9 mouse cellular contexts compared by ENCODE assay signal in the genomic region with DNA sequence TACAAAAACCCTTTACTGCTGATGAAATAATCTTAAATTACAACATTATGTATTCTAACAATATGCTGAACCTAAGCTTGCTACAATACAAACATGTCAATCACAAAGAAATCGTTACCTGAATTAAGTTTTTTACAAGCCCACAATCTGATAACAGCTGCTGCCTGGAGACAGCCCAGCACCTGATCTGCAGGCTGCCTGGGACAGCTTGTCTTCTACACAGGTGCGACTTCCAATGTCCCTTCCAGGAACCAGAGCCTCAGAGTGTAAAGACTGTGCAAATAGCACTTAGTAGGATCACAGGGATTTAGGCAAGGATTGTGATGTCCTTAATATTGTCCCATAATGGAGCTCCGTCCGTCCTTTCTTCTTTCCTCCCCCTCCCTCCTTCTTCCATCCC.
ATAC-seq and TF ChIP-seq lines count a peak whose summit lies in the region.
"Had no signal": no experiment of that assay in that cellular context is flagged by ENCODE, and none has a peak within 500 bp of the region (broad histone marks: within the 10 kb centered on the region; RNA-seq: fewer than 3 reads in every experiment).

No protein-coding gene starts in this region.

- peak; percentile 59 for ATAC-seq in intestine, embryonic 15.5 days
- no peak for ATAC-seq in intestine, postnatal 0 days
- peak; percentile 53; the same call in 1 of the 2 replicates for ATAC-seq in intestine, embryonic 16.5 days
- ATAC-seq in neural tube, embryonic 15.5 days (ENCODE audit: low FRiP score) = no peak
- ATAC-seq: activated CD4-positive, CD25-positive, alpha-beta regulatory T cell, adult 4 months; CD4-positive, CD25-positive, alpha-beta regulatory T cell, adult 4 months; Patski had no signal

- 69% methylated on average over 4 of the region's 4 CpGs for WGBS in intestine, embryonic 15.5 days
- 55% methylated on average over 4 of the region's 4 CpGs for WGBS in intestine, postnatal 0 days
- WGBS in intestine, embryonic 16.5 days = 70% methylated on average over 4 of the region's 4 CpGs
- 83% methylated on average over 4 of the region's 4 CpGs for WGBS in neural tube, embryonic 15.5 days

- no peak overlapping the region for H3K27ac ChIP-seq in intestine, embryonic 15.5 days
- H3K27ac ChIP-seq in intestine, postnatal 0 days (ENCODE audit: low read depth, low read length) = no peak overlapping the region
- H3K27ac ChIP-seq in intestine, embryonic 16.5 days (ENCODE audit: low read length) = no peak overlapping the region
- no peak overlapping the region for H3K27ac ChIP-seq in neural tube, embryonic 15.5 days (replicated peaks)

- H3K9me3 ChIP-seq in intestine, embryonic 15.5 days = no peaks in the 10 kb centered on the region
- H3K9me3 ChIP-seq in intestine, postnatal 0 days (ENCODE audit: control insufficient read depth) = no peaks in the 10 kb centered on the region
- no peaks in the 10 kb centered on the region for H3K9me3 ChIP-seq in intestine, embryonic 16.5 days (ENCODE audit: control insufficient read depth, low read length)
- H3K9me3 ChIP-seq in neural tube, embryonic 15.5 days (replicated peaks) = no peaks in the 10 kb centered on the region

- no peak overlapping the region for H3K4me2 ChIP-seq in intestine, embryonic 15.5 days (replicated peaks)
- H3K4me2 ChIP-seq in intestine, postnatal 0 days (replicated peaks; ENCODE audit: low read depth) = no peak overlapping the region
- H3K4me2 ChIP-seq in intestine, embryonic 16.5 days (ENCODE audit: low read depth, low read length) = no peak overlapping the region
- no peak overlapping the region for H3K4me2 ChIP-seq in neural tube, embryonic 15.5 days

- no peaks in the 10 kb centered on the region for H3K4me1 ChIP-seq in intestine, embryonic 15.5 days (replicated peaks)
- no peaks in the 10 kb centered on the region for H3K4me1 ChIP-seq in intestine, postnatal 0 days (replicated peaks; ENCODE audit: control insufficient read depth, insufficient read depth, low read length)
- H3K4me1 ChIP-seq in intestine, embryonic 16.5 days (ENCODE audit: control insufficient read depth, insufficient read depth, low read length) = no peaks in the 10 kb centered on the region
- peaks cover 18% of the 10 kb centered on the region for H3K4me1 ChIP-seq in neural tube, embryonic 15.5 days

- H3K9ac ChIP-seq in intestine, embryonic 15.5 days = no peak overlapping the region
- no peak overlapping the region for H3K9ac ChIP-seq in intestine, postnatal 0 days (ENCODE audit: low read depth, low read length)
- H3K9ac ChIP-seq in intestine, embryonic 16.5 days (ENCODE audit: low read depth, low read length) = no peak overlapping the region
- no peak overlapping the region for H3K9ac ChIP-seq in neural tube, embryonic 15.5 days (replicated peaks)

- H3K4me3 ChIP-seq in intestine, embryonic 15.5 days (replicated peaks) = no peak overlapping the region
- H3K4me3 ChIP-seq in intestine, postnatal 0 days (ENCODE audit: low read depth, low read length) = no peak overlapping the region
- no peak overlapping the region for H3K4me3 ChIP-seq in intestine, embryonic 16.5 days (ENCODE audit: low read length)
- no peak overlapping the region for H3K4me3 ChIP-seq in neural tube, embryonic 15.5 days (replicated peaks)

- no peaks in the 10 kb centered on the region for H3K36me3 ChIP-seq in intestine, embryonic 15.5 days
- no peaks in the 10 kb centered on the region for H3K36me3 ChIP-seq in intestine, postnatal 0 days (ENCODE audit: control insufficient read depth, insufficient read depth)
- H3K36me3 ChIP-seq in intestine, embryonic 16.5 days (ENCODE audit: control insufficient read depth, insufficient read depth, low read length) = no peaks in the 10 kb centered on the region
- no peaks in the 10 kb centered on the region for H3K36me3 ChIP-seq in neural tube, embryonic 15.5 days
- H3K36me3 ChIP-seq: G1E had no signal

- TF ChIP-seq CTCF in intestine, postnatal 0 days (IDR thresholded peaks at IDR 0.05; ENCODE audit: low read depth) = no peak

- H3K27me3 ChIP-seq in intestine, embryonic 15.5 days (replicated peaks) = no peaks in the 10 kb centered on the region
- H3K27me3 ChIP-seq in intestine, postnatal 0 days (replicated peaks; ENCODE audit: control insufficient read depth, insufficient read depth, low read length) = no peaks in the 10 kb centered on the region
- no peaks in the 10 kb centered on the region for H3K27me3 ChIP-seq in intestine, embryonic 16.5 days (replicated peaks; ENCODE audit: control insufficient read depth, insufficient read depth, low read length)
- no peaks in the 10 kb centered on the region for H3K27me3 ChIP-seq in neural tube, embryonic 15.5 days (replicated peaks)
- H3K27me3 ChIP-seq: CH12.LX, Patski had no signal

Comparison
In these comparisons a context has a peak if more than half of its experiments do, and no peak if none do; other contexts are left out.
1. ATAC-seq: peak in intestine, embryonic 15.5 days (single experiment) and intestine, embryonic 16.5 days (single experiment); none in intestine, postnatal 0 days (single experiment) and neural tube, embryonic 15.5 days (single experiment).